8 mouse cellular contexts compared by ENCODE assay signal in genomic region chrX:151045850-151046249, GRCm38 (mm10). TPM values are rescaled to one million over a fixed set of nuclear protein-coding genes. Genes with fewer than 3 reads are reported as not detected.
A peak's percentile ranks its signal among the peaks of the same experiment; 100 is the strongest.
DNase-seq lines count a peak whose midpoint lies in the region; ATAC-seq and TF ChIP-seq lines count a peak whose summit lies in the region.

Gene Fgd1, plus strand, starts transcription at chrX:151046150.

- peak within 1 kb of the TSS; percentile 64 for H3K4me2 ChIP-seq in heart, embryonic 11.5 days
- H3K4me2 ChIP-seq in heart, embryonic 15.5 days = peak within 1 kb of the TSS; percentile 63
- H3K4me2 ChIP-seq in limb, embryonic 12.5 days = peak within 1 kb of the TSS; percentile 69

- no peak for TF ChIP-seq CTCF in Patski (IDR thresholded peaks at IDR 0.05)

- in situ Hi-C loops in Patski (cut with MboI; ENCODE audit: low pct_unique_long_range_greater_than_20kb) = no loop called here

- intact Hi-C loops in heart, postnatal 36 days (cut with DNase I) = loop anchor here (2.0 to 5.0 kb wide), 2 partner anchors 29 to 51 kb away; partner anchors contain the start of genes Gnl3l and Tsr2

- POLR2A ChIA-PET in Patski (lab: Charles Lee) = no interaction called here

- no peaks in the 10 kb centered on the region; the same call in 1 of the 2 replicates for H3K27me3 ChIP-seq in heart, embryonic 11.5 days (ENCODE audit: control insufficient read depth, insufficient read depth, low read length)
- peaks cover 5% of the 10 kb centered on the region for H3K27me3 ChIP-seq in Patski
- no peaks in the 10 kb centered on the region for H3K27me3 ChIP-seq in heart, embryonic 15.5 days
- H3K27me3 ChIP-seq in limb, embryonic 12.5 days = peaks cover 10% of the 10 kb centered on the region; the same call in 1 of the 2 replicates

- WGBS in heart, embryonic 11.5 days (ENCODE audit: insufficient replicate concordance) = 79% methylated on average over 8 of the region's 8 CpGs
- WGBS in heart, embryonic 15.5 days = 75% methylated on average over 8 of the region's 8 CpGs
- 91% methylated on average over 8 of the region's 8 CpGs for WGBS in limb, embryonic 12.5 days

- no peaks in the 10 kb centered on the region for H3K36me3 ChIP-seq in heart, embryonic 11.5 days (ENCODE audit: control insufficient read depth, insufficient read depth, low read length)
- H3K36me3 ChIP-seq in heart, embryonic 15.5 days = no peaks in the 10 kb centered on the region
- H3K36me3 ChIP-seq in limb, embryonic 12.5 days = no peaks in the 10 kb centered on the region; the same call in 1 of the 2 replicates

- DNase-seq in heart, postnatal 36 days = no peak
- no peak for DNase-seq in Patski (ENCODE audit: low read depth, low spot score)
- DNase-seq in thymus, adult 18-20 months = no peak
- no peak for DNase-seq in cerebellum, adult 9-11 months
- no peak for DNase-seq in ovary, postnatal 10 days (ENCODE audit: low spot score)

- no peak for ATAC-seq in heart, embryonic 11.5 days (replicated peaks; ENCODE audit: insufficient number of reproducible peaks, low FRiP score, low TSS enrichment)
- no peak for ATAC-seq in Patski
- ATAC-seq in heart, embryonic 15.5 days (replicated peaks; ENCODE audit: insufficient number of reproducible peaks, insufficient read depth, low FRiP score, low read depth) = no peak
- no peak for ATAC-seq in limb, embryonic 12.5 days (ENCODE audit: insufficient number of reproducible peaks, insufficient read depth, low FRiP score, low TSS enrichment, low read depth)

- H3K27ac ChIP-seq in heart, embryonic 11.5 days (ENCODE audit: low read depth, low read length) = peak within 1 kb of the TSS; percentile 83
- peak within 1 kb of the TSS; percentile 88 for H3K27ac ChIP-seq in heart, embryonic 15.5 days
- peak within 1 kb of the TSS; percentile 92 for H3K27ac ChIP-seq in limb, embryonic 12.5 days

- H3K4me3 ChIP-seq in heart, embryonic 11.5 days (ENCODE audit: low read depth, low read length) = peak within 1 kb of the TSS; percentile 67
- peak within 1 kb of the TSS; percentile 74 for H3K4me3 ChIP-seq in heart, embryonic 15.5 days
- H3K4me3 ChIP-seq in limb, embryonic 12.5 days (replicated peaks) = peak within 1 kb of the TSS; percentile 66

- CTCF ChIA-PET in Patski (lab: Charles Lee) = no interaction called here

- no peaks in the 10 kb centered on the region; the same call in 1 of the 2 replicates for H3K9me3 ChIP-seq in heart, embryonic 11.5 days (replicated peaks; ENCODE audit: control insufficient read depth, low read length)
- no peaks in the 10 kb centered on the region for H3K9me3 ChIP-seq in heart, embryonic 15.5 days (replicated peaks)
- H3K9me3 ChIP-seq in limb, embryonic 12.5 days = no peaks in the 10 kb centered on the region

- no peaks in the 10 kb centered on the region for H3K4me1 ChIP-seq in heart, embryonic 11.5 days (ENCODE audit: control insufficient read depth, insufficient read depth, low read length)
- peaks cover 11% of the 10 kb centered on the region for H3K4me1 ChIP-seq in heart, embryonic 15.5 days (replicated peaks)
- H3K4me1 ChIP-seq in limb, embryonic 12.5 days (replicated peaks) = peaks cover 10% of the 10 kb centered on the region

- peak within 1 kb of the TSS; percentile 82 for H3K9ac ChIP-seq in heart, embryonic 11.5 days (ENCODE audit: low read depth, low read length)
- peak within 1 kb of the TSS; percentile 71 for H3K9ac ChIP-seq in heart, embryonic 15.5 days
- peak within 1 kb of the TSS; percentile 86 for H3K9ac ChIP-seq in limb, embryonic 12.5 days (replicated peaks)

RNA-seq across cellular contexts. Expression of gene Fgd1, which starts in this region (rescaled TPM):
- 5.8 and 6.4 TPM in 2 replicates for polyA plus RNA-seq in heart, embryonic 11.5 days (2014; fragmentation: Nextera tagmentation; extraction: Ambion mirVana)
- total RNA-seq in heart, postnatal 36 days (2021) = 10 to 100 TPM in 1 of 2 experiments, 1 to 10 TPM in 1; 6.9 to 11.0 TPM
- polyA plus RNA-seq in Patski (2021) = 23.7 TPM
- 6.2 and 9.0 TPM in 2 replicates for polyA plus RNA-seq in heart, embryonic 15.5 days (2015; fragmentation: Nextera tagmentation; extraction: Ambion mirVana)
- polyA plus RNA-seq in limb, embryonic 12.5 days (2016; fragmentation: Nextera tagmentation; extraction: Ambion mirVana) = 19.4 and 20.6 TPM in 2 replicates
